Mouse (Mus musculus): Measurements from ENCODE around the gene Hrk. TPM values are rescaled to one million over a fixed set of nuclear protein-coding genes. Genes with fewer than 3 reads are reported as not detected.

The Hrk gene
- polyA plus RNA-seq, 1 experiment from 2014 or later: not detected

GRCm38 (mm10) chr5:118190491-118190890, 26.0 kb downstream of the Hrk start:
- 59% methylated on average over 9 of the region's 9 CpGs for WGBS (ENCODE audit: insufficient replicate concordance)
- Histone ChIP-seq H3K4me2 (ENCODE audit: low read depth, low read length) (no peak overlapping the region), H3K27ac (ENCODE audit: low read length) (no peak overlapping the region), H3K4me1 (ENCODE audit: control insufficient read depth, low read depth, low read length) (no peaks in the 10 kb centered on the region), H3K4me3 (ENCODE audit: low read depth, low read length) (no peak overlapping the region), H3K27me3 (ENCODE audit: control insufficient read depth, insufficient read depth, low read depth, low read length) (no peaks in the 10 kb centered on the region), H3K9me3 (replicated peaks; ENCODE audit: control insufficient read depth, low read length) (no peaks in the 10 kb centered on the region), H3K9ac (ENCODE audit: low read depth, low read length) (no peak overlapping the region), H3K36me3 (ENCODE audit: control insufficient read depth, insufficient read depth) (no peaks in the 10 kb centered on the region)
- ATAC-seq (ENCODE audit: low read depth): no peak

GRCm38 (mm10) chr5:118192221-118192620, 27.8 kb downstream of the Hrk start:
- Histone ChIP-seq H3K9me3 (replicated peaks; ENCODE audit: control insufficient read depth, low read length) (no peaks in the 10 kb centered on the region), H3K9ac (ENCODE audit: low read depth, low read length) (no peak overlapping the region), H3K4me3 (ENCODE audit: low read depth, low read length) (no peak overlapping the region), H3K27me3 (ENCODE audit: control insufficient read depth, insufficient read depth, low read depth, low read length) (no peaks in the 10 kb centered on the region), H3K27ac (ENCODE audit: low read length) (no peak overlapping the region), H3K4me1 (ENCODE audit: control insufficient read depth, low read depth, low read length) (no peaks in the 10 kb centered on the region), H3K4me2 (ENCODE audit: low read depth, low read length) (no peak overlapping the region), H3K36me3 (ENCODE audit: control insufficient read depth, insufficient read depth) (no peaks in the 10 kb centered on the region)
- no peak for ATAC-seq (ENCODE audit: low read depth)
- WGBS (ENCODE audit: insufficient replicate concordance): 35% methylated on average over 17 of the region's 18 CpGs

DNA sequence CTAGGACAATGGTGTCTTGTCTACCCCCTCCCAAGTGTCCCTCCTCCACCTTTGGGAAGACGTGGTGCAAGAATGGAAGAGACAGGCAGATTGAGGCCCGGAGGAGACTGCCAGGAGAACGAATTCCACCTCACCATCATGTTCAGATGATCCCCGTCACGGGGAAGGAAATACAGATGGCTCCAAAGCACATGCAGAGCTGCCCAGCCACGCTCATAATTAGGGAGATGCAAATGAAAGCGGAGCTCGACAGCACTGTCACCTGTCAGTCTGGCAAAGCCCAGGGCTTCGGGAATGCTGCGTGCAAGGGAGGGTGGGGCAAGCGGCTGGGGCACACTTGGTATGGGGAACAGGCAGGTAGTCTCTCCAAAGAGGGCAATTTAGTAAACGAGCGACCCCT, 33.0 kb downstream of the Hrk start:
- Histone ChIP-seq H3K4me3 (ENCODE audit: low read depth, low read length) (no peak overlapping the region), H3K27ac (ENCODE audit: low read length) (no peak overlapping the region), H3K27me3 (ENCODE audit: control insufficient read depth, insufficient read depth, low read depth, low read length) (no peaks in the 10 kb centered on the region), H3K4me2 (ENCODE audit: low read depth, low read length) (no peak overlapping the region), H3K9ac (ENCODE audit: low read depth, low read length) (no peak overlapping the region), H3K36me3 (ENCODE audit: control insufficient read depth, insufficient read depth) (no peaks in the 10 kb centered on the region), H3K4me1 (ENCODE audit: control insufficient read depth, low read depth, low read length) (no peaks in the 10 kb centered on the region), H3K9me3 (replicated peaks; ENCODE audit: control insufficient read depth, low read length) (no peaks in the 10 kb centered on the region)
- no peak for ATAC-seq (ENCODE audit: low read depth)
- WGBS (ENCODE audit: insufficient replicate concordance): 45% methylated on average over 13 of the region's 13 CpGs

- no peak overlapping the region for H3K9ac ChIP-seq (ENCODE audit: low read depth, low read length)
- H3K27me3 ChIP-seq (ENCODE audit: control insufficient read depth, insufficient read depth, low read depth, low read length): no peaks in the 10 kb centered on the region
- H3K4me2 ChIP-seq (ENCODE audit: low read depth, low read length): no peak overlapping the region
- no peaks in the 10 kb centered on the region for H3K4me1 ChIP-seq (ENCODE audit: control insufficient read depth, low read depth, low read length)
- no peak for ATAC-seq (ENCODE audit: low read depth)
- no peaks in the 10 kb centered on the region for H3K36me3 ChIP-seq (ENCODE audit: control insufficient read depth, insufficient read depth)
- 49% methylated on average over 5 of the region's 5 CpGs for WGBS (ENCODE audit: insufficient replicate concordance)
- no peak overlapping the region for H3K4me3 ChIP-seq (ENCODE audit: low read depth, low read length)
- no peaks in the 10 kb centered on the region for H3K9me3 ChIP-seq (replicated peaks; ENCODE audit: control insufficient read depth, low read length)
- no peak overlapping the region for H3K27ac ChIP-seq (ENCODE audit: low read length)
Observed at GRCm38 (mm10) chr5:118199670-118200069, 35.2 kb downstream of the Hrk start.

- H3K27me3 ChIP-seq (ENCODE audit: control insufficient read depth, insufficient read depth, low read depth, low read length): no peaks in the 10 kb centered on the region
- no peak overlapping the region for H3K9ac ChIP-seq (ENCODE audit: low read depth, low read length)
- 43% methylated on average over 16 of the region's 16 CpGs for WGBS (ENCODE audit: insufficient replicate concordance)
- no peak overlapping the region for H3K27ac ChIP-seq (ENCODE audit: low read length)
- ATAC-seq (ENCODE audit: low read depth): no peak
- H3K4me2 ChIP-seq (ENCODE audit: low read depth, low read length): no peak overlapping the region
- H3K9me3 ChIP-seq (replicated peaks; ENCODE audit: control insufficient read depth, low read length): no peaks in the 10 kb centered on the region
- H3K4me3 ChIP-seq (ENCODE audit: low read depth, low read length): no peak overlapping the region
- H3K36me3 ChIP-seq (ENCODE audit: control insufficient read depth, insufficient read depth): no peaks in the 10 kb centered on the region
- no peaks in the 10 kb centered on the region for H3K4me1 ChIP-seq (ENCODE audit: control insufficient read depth, low read depth, low read length)
Observed at GRCm38 (mm10) chr5:118204675-118205440, 40.4 kb downstream of the Hrk start.

DNA sequence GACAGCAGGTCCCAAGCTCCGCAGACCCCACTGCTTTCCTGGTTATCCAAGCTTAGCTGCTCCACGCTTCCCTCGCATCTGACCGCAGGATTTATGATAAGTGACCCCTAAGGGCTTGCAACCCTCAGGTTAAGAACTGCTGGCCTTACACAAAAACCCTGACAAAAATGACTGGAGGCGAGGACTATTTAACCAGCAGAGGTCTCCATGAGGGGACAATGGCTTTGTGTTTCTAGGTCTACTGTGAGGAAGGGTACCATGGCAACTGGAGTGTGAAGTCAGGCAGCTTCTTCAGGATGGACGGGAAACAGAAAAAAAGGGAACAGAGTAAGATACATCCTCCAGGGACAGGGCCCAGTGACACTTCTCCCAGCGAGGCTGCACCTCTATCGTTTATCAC, 41.4 kb downstream of the Hrk start:
- no peak for ATAC-seq (ENCODE audit: low read depth)
- WGBS (ENCODE audit: insufficient replicate concordance): 58% methylated on average over 8 of the region's 8 CpGs
- H3K27me3 ChIP-seq (ENCODE audit: control insufficient read depth, insufficient read depth, low read depth, low read length): no peaks in the 10 kb centered on the region

GRCm38 (mm10) chr5:118214012-118214411, 49.6 kb downstream of the Hrk start:
- Histone ChIP-seq H3K4me2 (ENCODE audit: low read depth, low read length) (no peak overlapping the region), H3K9me3 (replicated peaks; ENCODE audit: control insufficient read depth, low read length) (no peaks in the 10 kb centered on the region), H3K27me3 (ENCODE audit: control insufficient read depth, insufficient read depth, low read depth, low read length) (peaks cover 3% of the 10 kb centered on the region; the same call in 1 of the 2 replicates), H3K9ac (ENCODE audit: low read depth, low read length) (no peak overlapping the region), H3K4me1 (ENCODE audit: control insufficient read depth, low read depth, low read length) (no peaks in the 10 kb centered on the region), H3K4me3 (ENCODE audit: low read depth, low read length) (no peak overlapping the region), H3K27ac (ENCODE audit: low read length) (no peak overlapping the region), H3K36me3 (ENCODE audit: control insufficient read depth, insufficient read depth) (no peaks in the 10 kb centered on the region)
- ATAC-seq (ENCODE audit: low read depth): no peak
- WGBS (ENCODE audit: insufficient replicate concordance): 30% methylated on average over 5 of the region's 5 CpGs

More for the DNA sequence above, 41.4 kb downstream of the Hrk start:
- Histone ChIP-seq H3K4me1 (ENCODE audit: control insufficient read depth, low read depth, low read length) (no peaks in the 10 kb centered on the region), H3K9ac (ENCODE audit: low read depth, low read length) (no peak overlapping the region), H3K36me3 (ENCODE audit: control insufficient read depth, insufficient read depth) (no peaks in the 10 kb centered on the region), H3K27ac (ENCODE audit: low read length) (no peak overlapping the region), H3K4me3 (ENCODE audit: low read depth, low read length) (no peak overlapping the region), H3K4me2 (ENCODE audit: low read depth, low read length) (no peak overlapping the region), H3K9me3 (replicated peaks; ENCODE audit: control insufficient read depth, low read length) (no peaks in the 10 kb centered on the region)

DNA sequence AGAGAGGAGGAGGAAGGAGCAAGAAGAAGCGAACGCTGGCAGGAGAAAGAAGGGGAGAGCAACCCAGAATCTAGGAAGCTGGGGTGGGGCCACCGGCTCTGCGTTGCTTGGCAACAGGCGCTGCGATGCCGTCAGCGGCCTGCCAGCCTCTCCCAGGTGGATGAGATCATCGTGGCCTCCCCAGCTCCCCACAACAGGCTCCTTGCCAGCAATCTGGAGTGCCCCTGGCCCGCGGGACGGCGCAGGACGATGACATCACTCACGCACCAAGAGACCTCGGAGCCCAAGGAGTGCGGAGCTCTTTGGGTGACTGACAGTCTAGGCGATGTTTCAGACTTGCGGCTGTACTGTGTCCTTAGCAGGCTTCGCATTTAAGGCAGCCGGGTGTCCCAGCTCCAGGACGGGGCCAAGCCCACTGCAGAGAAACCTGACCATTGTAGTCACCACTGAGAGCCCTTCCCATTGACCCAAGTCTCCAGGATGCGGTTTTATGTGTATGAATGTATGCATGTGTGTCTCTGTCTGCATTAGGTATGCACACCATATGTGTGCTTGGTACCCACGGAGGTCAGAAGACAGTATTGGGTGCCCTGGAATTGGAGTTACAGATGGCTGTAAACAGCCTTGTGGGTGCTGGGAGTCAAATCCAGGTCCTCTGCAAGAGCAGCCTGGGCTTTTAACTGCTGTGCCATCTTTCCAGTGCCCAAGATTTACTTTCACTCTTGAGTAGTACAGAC, 50.1 kb downstream of the Hrk start:
- ATAC-seq (ENCODE audit: low read depth): no peak
- H3K4me2 ChIP-seq (ENCODE audit: low read depth, low read length): no peak overlapping the region

DNA sequence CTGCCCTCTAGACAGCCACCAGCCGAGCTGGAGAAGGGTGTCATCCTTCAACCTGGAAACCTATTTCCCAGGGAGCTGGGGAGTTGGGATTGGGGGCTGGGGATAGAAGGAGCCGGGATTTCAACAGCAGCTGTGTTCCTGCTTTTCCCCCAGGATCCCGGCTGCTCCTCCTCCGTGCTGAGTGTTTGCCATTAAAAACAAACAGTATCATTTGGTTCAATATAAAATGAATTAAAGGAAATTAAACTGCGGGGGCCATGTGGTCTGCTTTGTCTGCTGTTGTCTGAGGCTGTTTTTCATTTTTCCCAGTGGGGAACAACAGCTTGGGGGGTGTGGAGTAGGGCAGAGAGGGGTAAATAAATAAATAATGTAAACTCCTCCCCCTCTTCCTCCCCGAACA, 53.0 kb downstream of the Hrk start:
- H3K4me2 ChIP-seq (ENCODE audit: low read depth, low read length): no peak overlapping the region
- H3K36me3 ChIP-seq (ENCODE audit: control insufficient read depth, insufficient read depth): no peaks in the 10 kb centered on the region
- ATAC-seq (ENCODE audit: low read depth): no peak
- peaks cover 3% of the 10 kb centered on the region; the same call in 1 of the 2 replicates for H3K27me3 ChIP-seq (ENCODE audit: control insufficient read depth, insufficient read depth, low read depth, low read length)
- no peak overlapping the region for H3K27ac ChIP-seq (ENCODE audit: low read length)
- WGBS (ENCODE audit: insufficient replicate concordance): 42% methylated on average over 6 of the region's 6 CpGs
- no peaks in the 10 kb centered on the region for H3K9me3 ChIP-seq (replicated peaks; ENCODE audit: control insufficient read depth, low read length)
- H3K4me3 ChIP-seq (ENCODE audit: low read depth, low read length): no peak overlapping the region
- H3K4me1 ChIP-seq (ENCODE audit: control insufficient read depth, low read depth, low read length): no peaks in the 10 kb centered on the region
- no peak overlapping the region for H3K9ac ChIP-seq (ENCODE audit: low read depth, low read length)

More for the DNA sequence above, 50.1 kb downstream of the Hrk start:
- no peak overlapping the region for H3K4me3 ChIP-seq (ENCODE audit: low read depth, low read length)
- H3K27ac ChIP-seq (ENCODE audit: low read length): no peak overlapping the region
- no peaks in the 10 kb centered on the region for H3K36me3 ChIP-seq (ENCODE audit: control insufficient read depth, insufficient read depth)
- WGBS (ENCODE audit: insufficient replicate concordance): 7% methylated on average over 24 of the region's 24 CpGs
- no peak overlapping the region for H3K9ac ChIP-seq (ENCODE audit: low read depth, low read length)
- no peaks in the 10 kb centered on the region for H3K4me1 ChIP-seq (ENCODE audit: control insufficient read depth, low read depth, low read length)
- H3K9me3 ChIP-seq (replicated peaks; ENCODE audit: control insufficient read depth, low read length): no peaks in the 10 kb centered on the region
- peaks cover 3% of the 10 kb centered on the region; the same call in 1 of the 2 replicates for H3K27me3 ChIP-seq (ENCODE audit: control insufficient read depth, insufficient read depth, low read depth, low read length)

Data from liver, embryonic 16.5 days (tissue).